ENCODE assay signal across 11 mouse cellular contexts in genomic region chr7:28866769-28867507, GRCm38 (mm10). TPM values are rescaled to one million over a fixed set of nuclear protein-coding genes. Genes with fewer than 3 reads are reported as not detected.
DNase-seq lines count a peak whose midpoint lies in the region; ATAC-seq and TF ChIP-seq lines count a peak whose summit lies in the region.
"Had no signal": no experiment of that assay in that cellular context is flagged by ENCODE, and none has a peak within 500 bp of the region (broad histone marks: within the 10 kb centered on the region; RNA-seq: fewer than 3 reads in every experiment).

No protein-coding gene starts in this region.

- no peak for TF ChIP-seq CTCF in gastrocnemius, adult 2 months (IDR thresholded peaks at IDR 0.05)
- no peak for TF ChIP-seq CTCF in small intestine, adult 2 months (IDR thresholded peaks at IDR 0.05; ENCODE audit: extremely low read depth, insufficient read length, insufficient replicate concordance, low read depth, low read length)

- DNase-seq in gastrocnemius, adult 2 months = no peak
- DNase-seq in gastrocnemius, postnatal 10 days = no peak
- peak; percentile 73 for DNase-seq in fat pad, adult 2 months (ENCODE audit: extremely low read depth, low read depth, low spot score)
- no peak for DNase-seq in kidney, adult 18-20 months
- no peak for DNase-seq in forebrain, embryonic 14.5 days (ENCODE audit: low spot score)

- H3K4me2 ChIP-seq in forebrain, embryonic 14.5 days (ENCODE audit: low read length) = no peak overlapping the region

- 76% methylated on average over 28 of the region's 28 CpGs for WGBS in small intestine, adult 2 months
- WGBS in forebrain, embryonic 14.5 days = 90% methylated on average over 28 of the region's 28 CpGs

- peak overlapping the region; percentile 68 for H3K4me3 ChIP-seq in gastrocnemius, adult 2 months
- H3K4me3 ChIP-seq in megakaryocyte, embryonic 14.5 days (replicated peaks) = peak overlapping the region; percentile 88
- H3K4me3 ChIP-seq in small intestine, adult 2 months (ENCODE audit: low read depth, low read length) = peak overlapping the region; percentile 31
- H3K4me3 ChIP-seq in forebrain, embryonic 14.5 days (ENCODE audit: low read depth, low read length) = no peak overlapping the region

- no peak for ATAC-seq in megakaryocyte, adult 5-6 weeks (ENCODE audit: poor library complexity, severe bottlenecking)
- ATAC-seq in forebrain, embryonic 14.5 days = no peak

- TF ChIP-seq POLR2A in small intestine, adult 2 months (IDR thresholded peaks at IDR 0.05; ENCODE audit: low read depth, low read length) = no peak

- H3K9me3 ChIP-seq in megakaryocyte, embryonic 14.5 days = peaks cover 8% of the 10 kb centered on the region; the same call in 1 of the 2 replicates
- no peaks in the 10 kb centered on the region for H3K9me3 ChIP-seq in forebrain, embryonic 14.5 days (replicated peaks; ENCODE audit: control insufficient read depth, low read length)
- H3K9me3 ChIP-seq: midbrain, embryonic 13.5 days had no signal

- H3K27me3 ChIP-seq in megakaryocyte, embryonic 14.5 days (replicated peaks) = no peaks in the 10 kb centered on the region
- no peaks in the 10 kb centered on the region for H3K27me3 ChIP-seq in small intestine, adult 2 months (ENCODE audit: control insufficient read depth, insufficient read depth, low read length)
- no peaks in the 10 kb centered on the region for H3K27me3 ChIP-seq in forebrain, embryonic 14.5 days (replicated peaks; ENCODE audit: control insufficient read depth, insufficient read depth, low read length)
- H3K27me3 ChIP-seq: midbrain, embryonic 13.5 days had no signal

- peak overlapping the region; percentile 87 for H3K27ac ChIP-seq in gastrocnemius, adult 2 months
- peak overlapping the region; percentile 17; the same call in 1 of the 2 replicates for H3K27ac ChIP-seq in small intestine, adult 2 months (ENCODE audit: insufficient read depth, low read depth, low read length)
- H3K27ac ChIP-seq in forebrain, embryonic 14.5 days (ENCODE audit: low read depth, low read length) = no peak overlapping the region
- H3K27ac ChIP-seq: midbrain, embryonic 13.5 days had no signal

- no peaks in the 10 kb centered on the region for H3K36me3 ChIP-seq in megakaryocyte, embryonic 14.5 days (replicated peaks; ENCODE audit: low read length)
- H3K36me3 ChIP-seq in small intestine, adult 2 months (ENCODE audit: control insufficient read depth, insufficient read depth, low read length) = no peaks in the 10 kb centered on the region
- no peaks in the 10 kb centered on the region for H3K36me3 ChIP-seq in forebrain, embryonic 14.5 days (ENCODE audit: control insufficient read depth, insufficient read depth, low read length)
- H3K36me3 ChIP-seq: midbrain, embryonic 13.5 days had no signal

- intact Hi-C loops in gastrocnemius, adult 2 months (cut with DNase I) = loop anchor here (1.0 to 5.0 kb wide), 3 partner anchors 40 to 87 kb away; partner anchors contain the start of gene Ech1

- no peak overlapping the region for H3K9ac ChIP-seq in forebrain, embryonic 14.5 days (ENCODE audit: low read length)

- H3K4me1 ChIP-seq in megakaryocyte, embryonic 14.5 days = peaks cover 55% of the 10 kb centered on the region
- H3K4me1 ChIP-seq in small intestine, adult 2 months (ENCODE audit: control insufficient read depth, insufficient read depth, insufficient read length, low read length) = peaks cover 19% of the 10 kb centered on the region
- no peaks in the 10 kb centered on the region for H3K4me1 ChIP-seq in forebrain, embryonic 14.5 days (ENCODE audit: control insufficient read depth, insufficient read depth, low read length)

RNA-seq across cellular contexts. Expression of gene Lgals7, which starts 3.3 kb away (rescaled TPM):
- total RNA-seq in gastrocnemius, adult 2 months (2021) = not detected
- total RNA-seq in gastrocnemius, postnatal 10 days (2021) = under 1 TPM in 1 of 2 experiments, not detected in 1; 0.56 TPM
- not detected in 2 replicates for polyA plus RNA-seq in megakaryocyte, embryonic 14.5 days (2012; ENCODE audit: insufficient read depth, low replicate concordance)
- not detected in 2 replicates for total RNA-seq in megakaryocyte, adult 5-6 weeks (2015)
- total RNA-seq in megakaryocyte, adult 5-6 weeks (2017) = not detected in 2 replicates
- polyA plus RNA-seq in small intestine, adult 2 months (2012; rRNA removed) = 2.4 TPM in 1 of 2 replicates, not detected in the other
- 2.4 and 4.2 TPM in 2 replicates for polyA plus RNA-seq in forebrain, embryonic 14.5 days (2014; fragmentation: Nextera tagmentation; extraction: Ambion mirVana)
- total RNA-seq: left cerebral cortex, postnatal 36 days had no signal
- polyA plus RNA-seq: cerebellum, adult 2 months had no signal

RNA-seq across cellular contexts. Expression of gene Capn12, which starts 14.3 kb away (rescaled TPM):
- total RNA-seq in gastrocnemius, adult 2 months (2021) = under 1 TPM; 0.15 to 0.28 TPM
- total RNA-seq in gastrocnemius, postnatal 10 days (2021) = under 1 TPM; 0.23 to 0.27 TPM
- 0.08 TPM in 1 of 2 replicates, not detected in the other for polyA plus RNA-seq in megakaryocyte, embryonic 14.5 days (2012; ENCODE audit: insufficient read depth, low replicate concordance)
- not detected in 2 replicates for total RNA-seq in megakaryocyte, adult 5-6 weeks (2015)
- not detected in 2 replicates for total RNA-seq in megakaryocyte, adult 5-6 weeks (2017)
- 0.08 and 0.10 TPM in 2 replicates for polyA plus RNA-seq in small intestine, adult 2 months (2012; rRNA removed)
- 0.11 and 0.38 TPM in 2 replicates for polyA plus RNA-seq in forebrain, embryonic 14.5 days (2014; fragmentation: Nextera tagmentation; extraction: Ambion mirVana)

RNA-seq across cellular contexts. Expression of gene Lgals4, which starts 33.3 kb away (rescaled TPM):
- total RNA-seq in gastrocnemius, adult 2 months (2021) = 1 to 10 TPM; 2.6 to 7.3 TPM
- total RNA-seq in gastrocnemius, postnatal 10 days (2021) = 1 to 10 TPM; 3.7 to 7.4 TPM
- polyA plus RNA-seq in megakaryocyte, embryonic 14.5 days (2012; ENCODE audit: insufficient read depth, low replicate concordance) = 1.3 TPM in 1 of 2 replicates, not detected in the other
- total RNA-seq in megakaryocyte, adult 5-6 weeks (2015) = 3.1 and 13.4 TPM in 2 replicates
- total RNA-seq in megakaryocyte, adult 5-6 weeks (2017) = 5.2 and 5.9 TPM in 2 replicates
- 1,096 and 2,780 TPM in 2 replicates for polyA plus RNA-seq in small intestine, adult 2 months (2012; rRNA removed)
- polyA plus RNA-seq in forebrain, embryonic 14.5 days (2014; fragmentation: Nextera tagmentation; extraction: Ambion mirVana) = 1.7 and 2.0 TPM in 2 replicates

RNA-seq across cellular contexts. Expression of gene Ech1, which starts 41.9 kb away (rescaled TPM):
- total RNA-seq in gastrocnemius, adult 2 months (2021) = 100 to 1,000 TPM; 173 to 338 TPM
- total RNA-seq in gastrocnemius, postnatal 10 days (2021) = 100 to 1,000 TPM; 182 to 227 TPM
- 12.0 and 64.8 TPM in 2 replicates for polyA plus RNA-seq in megakaryocyte, embryonic 14.5 days (2012; ENCODE audit: insufficient read depth, low replicate concordance)
- total RNA-seq in megakaryocyte, adult 5-6 weeks (2015) = 119 TPM in 2 replicates
- 78.8 and 82.8 TPM in 2 replicates for total RNA-seq in megakaryocyte, adult 5-6 weeks (2017)
- 201 and 291 TPM in 2 replicates for polyA plus RNA-seq in small intestine, adult 2 months (2012; rRNA removed)
- 103 and 107 TPM in 2 replicates for polyA plus RNA-seq in forebrain, embryonic 14.5 days (2014; fragmentation: Nextera tagmentation; extraction: Ambion mirVana)

RNA-seq across cellular contexts. Expression of gene Hnrnpl, which starts 58.6 kb away (rescaled TPM):
- 100 to 1,000 TPM; 131 to 143 TPM for total RNA-seq in gastrocnemius, adult 2 months (2021)
- 100 to 1,000 TPM; 244 to 291 TPM for total RNA-seq in gastrocnemius, postnatal 10 days (2021)
- polyA plus RNA-seq in megakaryocyte, embryonic 14.5 days (2012; ENCODE audit: insufficient read depth, low replicate concordance) = 226 and 241 TPM in 2 replicates
- 275 and 307 TPM in 2 replicates for total RNA-seq in megakaryocyte, adult 5-6 weeks (2015)
- 187 and 291 TPM in 2 replicates for total RNA-seq in megakaryocyte, adult 5-6 weeks (2017)
- 67.1 and 140 TPM in 2 replicates for polyA plus RNA-seq in small intestine, adult 2 months (2012; rRNA removed)
- 190 and 198 TPM in 2 replicates for polyA plus RNA-seq in forebrain, embryonic 14.5 days (2014; fragmentation: Nextera tagmentation; extraction: Ambion mirVana)
